Mouse (Mus musculus): ENCODE measurements at regions not wholly inside any gene's neighbourhood (a gene's known extent, or its start where the extent isn't known, plus 50 kb on each side); places are given as distances from the start of the nearest gene placed in this dataset.

GRCm38 (mm10) chr8:82473266-82473665 lies 70.2 kb upstream of the Il15 start:
- TF ChIP-seq CTCF (IDR thresholded peaks at IDR 0.05; ENCODE audit: low read depth, low read length) (no peak), POLR2A (IDR thresholded peaks at IDR 0.05; ENCODE audit: insufficient read depth, low read length) (no peak), EP300 (IDR thresholded peaks at IDR 0.05; ENCODE audit: insufficient read depth, low read depth, low read length) (no peak)
- H3K4me1 ChIP-seq (ENCODE audit: control insufficient read depth, insufficient read depth, low read length) = no peaks in the 10 kb centered on the region
- no peaks in the 10 kb centered on the region for H3K36me3 ChIP-seq (ENCODE audit: control insufficient read depth, insufficient read depth, low read length, poor library complexity, severe bottlenecking)
- no peak overlapping the region for H3K4me3 ChIP-seq (ENCODE audit: low read depth, low read length)
- no peaks in the 10 kb centered on the region for H3K9me3 ChIP-seq (replicated peaks; ENCODE audit: control insufficient read depth, insufficient read depth, low read length, poor library complexity, severe bottlenecking)
- H3K9ac ChIP-seq (ENCODE audit: low read depth, poor library complexity, severe bottlenecking) = no peak overlapping the region
- no peak overlapping the region for H3K27ac ChIP-seq (ENCODE audit: insufficient read depth, low read length)
- no peaks in the 10 kb centered on the region; the same call in 1 of the 2 replicates for H3K27me3 ChIP-seq (ENCODE audit: control insufficient read depth, insufficient read depth, low read length, poor library complexity, severe bottlenecking)

- H3K27me3 ChIP-seq (ENCODE audit: control insufficient read depth, insufficient read depth, low read length, poor library complexity, severe bottlenecking) = no peaks in the 10 kb centered on the region
- H3K4me3 ChIP-seq (ENCODE audit: low read depth, low read length) = no peak overlapping the region
- H3K27ac ChIP-seq (ENCODE audit: insufficient read depth, low read length) = no peak overlapping the region
- no peak overlapping the region for H3K9ac ChIP-seq (ENCODE audit: low read depth, poor library complexity, severe bottlenecking)
- TF ChIP-seq POLR2A (IDR thresholded peaks at IDR 0.05; ENCODE audit: insufficient read depth, low read length) (no peak), EP300 (IDR thresholded peaks at IDR 0.05; ENCODE audit: insufficient read depth, low read depth, low read length) (no peak), CTCF (IDR thresholded peaks at IDR 0.05; ENCODE audit: low read depth, low read length) (no peak)
- H3K36me3 ChIP-seq (ENCODE audit: control insufficient read depth, insufficient read depth, low read length, poor library complexity, severe bottlenecking) = no peaks in the 10 kb centered on the region
- H3K9me3 ChIP-seq (replicated peaks; ENCODE audit: control insufficient read depth, insufficient read depth, low read length, poor library complexity, severe bottlenecking) = no peaks in the 10 kb centered on the region
- H3K4me1 ChIP-seq (ENCODE audit: control insufficient read depth, insufficient read depth, low read length) = no peaks in the 10 kb centered on the region
Measured at GRCm38 (mm10) chr8:82471825-82472224, 68.8 kb upstream of the Il15 start.

GRCm38 (mm10) chr8:82469824-82470223 lies 66.8 kb upstream of the Il15 start:
- H3K9ac ChIP-seq (ENCODE audit: low read depth, poor library complexity, severe bottlenecking) = no peak overlapping the region

GRCm38 (mm10) chr8:82462841-82463240 lies 59.8 kb upstream of the Il15 start:
- no peaks in the 10 kb centered on the region for H3K27me3 ChIP-seq (ENCODE audit: control insufficient read depth, insufficient read depth, low read length, poor library complexity, severe bottlenecking)
- H3K4me3 ChIP-seq (ENCODE audit: low read depth, low read length) = no peak overlapping the region
- H3K9ac ChIP-seq (ENCODE audit: low read depth, poor library complexity, severe bottlenecking) = no peak overlapping the region
- TF ChIP-seq POLR2A (IDR thresholded peaks at IDR 0.05; ENCODE audit: insufficient read depth, low read length) (no peak), EP300 (IDR thresholded peaks at IDR 0.05; ENCODE audit: insufficient read depth, low read depth, low read length) (no peak), CTCF (IDR thresholded peaks at IDR 0.05; ENCODE audit: low read depth, low read length) (no peak)
- no peaks in the 10 kb centered on the region for H3K4me1 ChIP-seq (ENCODE audit: control insufficient read depth, insufficient read depth, low read length)
- H3K36me3 ChIP-seq (ENCODE audit: control insufficient read depth, insufficient read depth, low read length, poor library complexity, severe bottlenecking) = no peaks in the 10 kb centered on the region
- no peaks in the 10 kb centered on the region for H3K9me3 ChIP-seq (replicated peaks; ENCODE audit: control insufficient read depth, insufficient read depth, low read length, poor library complexity, severe bottlenecking)
- no peak overlapping the region for H3K27ac ChIP-seq (ENCODE audit: insufficient read depth, low read length)

More at GRCm38 (mm10) chr8:82469824-82470223, 66.8 kb upstream of the Il15 start:
- no peaks in the 10 kb centered on the region for H3K9me3 ChIP-seq (replicated peaks; ENCODE audit: control insufficient read depth, insufficient read depth, low read length, poor library complexity, severe bottlenecking)
- TF ChIP-seq CTCF (IDR thresholded peaks at IDR 0.05; ENCODE audit: low read depth, low read length) = no peak
- no peak overlapping the region for H3K4me3 ChIP-seq (ENCODE audit: low read depth, low read length)
- no peak overlapping the region for H3K27ac ChIP-seq (ENCODE audit: insufficient read depth, low read length)
- H3K36me3 ChIP-seq (ENCODE audit: control insufficient read depth, insufficient read depth, low read length, poor library complexity, severe bottlenecking) = no peaks in the 10 kb centered on the region
- H3K27me3 ChIP-seq (ENCODE audit: control insufficient read depth, insufficient read depth, low read length, poor library complexity, severe bottlenecking) = no peaks in the 10 kb centered on the region
- no peaks in the 10 kb centered on the region for H3K4me1 ChIP-seq (ENCODE audit: control insufficient read depth, insufficient read depth, low read length)

- H3K4me3 ChIP-seq (ENCODE audit: low read depth, low read length) = no peak overlapping the region
- no peaks in the 10 kb centered on the region for H3K27me3 ChIP-seq (ENCODE audit: control insufficient read depth, insufficient read depth, low read length, poor library complexity, severe bottlenecking)
- no peak overlapping the region for H3K9ac ChIP-seq (ENCODE audit: low read depth, poor library complexity, severe bottlenecking)
- no peak for TF ChIP-seq POLR2A (IDR thresholded peaks at IDR 0.05; ENCODE audit: insufficient read depth, low read length)
- TF ChIP-seq CTCF (IDR thresholded peaks at IDR 0.05; ENCODE audit: low read depth, low read length) = no peak
- TF ChIP-seq EP300 (IDR thresholded peaks at IDR 0.05; ENCODE audit: insufficient read depth, low read depth, low read length) = no peak
- no peaks in the 10 kb centered on the region for H3K9me3 ChIP-seq (replicated peaks; ENCODE audit: control insufficient read depth, insufficient read depth, low read length, poor library complexity, severe bottlenecking)
- H3K27ac ChIP-seq (ENCODE audit: insufficient read depth, low read length) = no peak overlapping the region
- no peaks in the 10 kb centered on the region for H3K36me3 ChIP-seq (ENCODE audit: control insufficient read depth, insufficient read depth, low read length, poor library complexity, severe bottlenecking)
- H3K4me1 ChIP-seq (ENCODE audit: control insufficient read depth, insufficient read depth, low read length) = no peaks in the 10 kb centered on the region
Measured at GRCm38 (mm10) chr8:82459007-82459406, 56.0 kb upstream of the Il15 start.

- Histone ChIP-seq H3K27me3 (ENCODE audit: control insufficient read depth, insufficient read depth, low read length, poor library complexity, severe bottlenecking) (no peaks in the 10 kb centered on the region), H3K36me3 (ENCODE audit: control insufficient read depth, insufficient read depth, low read length, poor library complexity, severe bottlenecking) (no peaks in the 10 kb centered on the region), H3K9ac (ENCODE audit: low read depth, poor library complexity, severe bottlenecking) (no peak overlapping the region), H3K4me1 (ENCODE audit: control insufficient read depth, insufficient read depth, low read length) (no peaks in the 10 kb centered on the region), H3K27ac (ENCODE audit: insufficient read depth, low read length) (no peak overlapping the region), H3K4me3 (ENCODE audit: low read depth, low read length) (no peak overlapping the region), H3K9me3 (replicated peaks; ENCODE audit: control insufficient read depth, insufficient read depth, low read length, poor library complexity, severe bottlenecking) (no peaks in the 10 kb centered on the region)
- no peak for TF ChIP-seq EP300 (IDR thresholded peaks at IDR 0.05; ENCODE audit: insufficient read depth, low read depth, low read length)
- TF ChIP-seq POLR2A (IDR thresholded peaks at IDR 0.05; ENCODE audit: insufficient read depth, low read length) = no peak
- TF ChIP-seq CTCF (IDR thresholded peaks at IDR 0.05; ENCODE audit: low read depth, low read length) = no peak
Measured at GRCm38 (mm10) chr8:82454056-82454455, 51.0 kb upstream of the Il15 start.
